In the genomic region with DNA sequence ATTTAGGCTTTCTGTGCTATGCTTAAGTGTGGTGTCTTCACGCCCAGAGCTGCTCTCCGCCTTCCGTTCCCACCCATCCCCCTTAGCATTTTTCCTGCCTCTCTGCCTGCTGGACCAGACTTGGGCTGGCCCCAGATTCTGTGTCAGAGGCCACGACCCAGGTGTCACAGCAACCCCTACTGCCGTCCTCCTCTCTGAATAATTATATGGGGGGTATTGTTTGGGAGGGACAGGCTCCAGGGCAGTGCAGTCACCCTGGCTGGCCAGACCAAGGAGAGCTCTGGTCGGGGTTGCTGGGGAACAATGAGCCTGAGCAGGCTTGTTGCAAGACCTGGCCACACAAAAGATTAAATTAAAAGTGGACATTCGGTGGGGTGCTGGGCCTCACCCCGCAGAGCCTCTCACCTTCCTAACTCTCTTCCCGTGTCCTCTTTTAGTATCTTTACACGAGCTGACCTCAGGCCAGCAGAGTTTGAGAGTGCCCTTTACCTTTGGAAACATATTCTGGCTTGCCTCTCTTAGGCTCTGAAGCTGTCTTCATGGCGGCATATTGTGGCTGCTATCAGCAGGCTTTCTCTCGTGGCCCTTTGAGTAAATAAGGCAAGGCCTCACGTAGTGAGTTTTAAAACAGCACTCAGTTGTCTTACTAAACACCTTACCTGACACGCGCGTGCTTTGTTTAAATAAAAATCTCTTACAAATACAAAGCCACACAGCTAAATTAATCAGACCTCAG, we compare ENCODE assay signal across 10 mouse cellular contexts. TPM values are rescaled to one million over a fixed set of nuclear protein-coding genes. Genes with fewer than 3 reads are reported as not detected.
DNase-seq lines count a peak whose midpoint lies in the region; ATAC-seq and TF ChIP-seq lines count a peak whose summit lies in the region.
"Had no signal": no experiment of that assay in that cellular context is flagged by ENCODE, and none has a peak within 500 bp of the region (broad histone marks: within the 10 kb centered on the region; RNA-seq: fewer than 3 reads in every experiment).

No protein-coding gene starts in this region.

- H3K9me3 ChIP-seq in midbrain, embryonic 10.5 days (replicated peaks), result no peaks in the 10 kb centered on the region
- H3K9me3 ChIP-seq in midbrain, postnatal 0 days (ENCODE audit: low read length), result no peaks in the 10 kb centered on the region
- no peaks in the 10 kb centered on the region for H3K9me3 ChIP-seq in stomach, embryonic 16.5 days (replicated peaks; ENCODE audit: control insufficient read depth, low read length)
- H3K9me3 ChIP-seq: limb, embryonic 13.5 days had no signal

- no peak overlapping the region for H3K9ac ChIP-seq in midbrain, postnatal 0 days (replicated peaks; ENCODE audit: low read length, poor library complexity, severe bottlenecking)
- peak overlapping the region; percentile 34; the same call in 1 of the 2 replicates for H3K9ac ChIP-seq in stomach, embryonic 16.5 days (ENCODE audit: low read length)
- H3K9ac ChIP-seq: limb, embryonic 13.5 days had no signal

- H3K4me2 ChIP-seq in midbrain, postnatal 0 days (ENCODE audit: low read depth, low read length, poor library complexity, severe bottlenecking), result no peak overlapping the region
- no peak overlapping the region for H3K4me2 ChIP-seq in stomach, embryonic 16.5 days (ENCODE audit: low read depth, low read length)
- H3K4me2 ChIP-seq: limb, embryonic 13.5 days had no signal

- H3K27me3 ChIP-seq in midbrain, embryonic 10.5 days (ENCODE audit: low read depth, poor library complexity, severe bottlenecking), result no peaks in the 10 kb centered on the region
- no peaks in the 10 kb centered on the region for H3K27me3 ChIP-seq in midbrain, postnatal 0 days (ENCODE audit: insufficient read depth, low read length)
- no peaks in the 10 kb centered on the region for H3K27me3 ChIP-seq in stomach, embryonic 16.5 days (ENCODE audit: control insufficient read depth, insufficient read depth, low read length)

- WGBS in midbrain, embryonic 10.5 days, result 13% methylated on average over 16 of the region's 16 CpGs
- 38% methylated on average over 16 of the region's 16 CpGs for WGBS in midbrain, postnatal 0 days
- 34% methylated on average over 16 of the region's 16 CpGs for WGBS in stomach, embryonic 16.5 days

- TF ChIP-seq CTCF in midbrain, postnatal 0 days (IDR thresholded peaks at IDR 0.05), result no peak

- H3K36me3 ChIP-seq in midbrain, embryonic 10.5 days, result peaks cover 47% of the 10 kb centered on the region
- no peaks in the 10 kb centered on the region for H3K36me3 ChIP-seq in midbrain, postnatal 0 days (ENCODE audit: insufficient read depth, low read length)
- no peaks in the 10 kb centered on the region for H3K36me3 ChIP-seq in stomach, embryonic 16.5 days (ENCODE audit: control insufficient read depth, insufficient read depth, low read length)
- H3K36me3 ChIP-seq: limb, embryonic 13.5 days had no signal

- peaks cover 76% of the 10 kb centered on the region for H3K4me1 ChIP-seq in midbrain, embryonic 10.5 days
- H3K4me1 ChIP-seq in midbrain, postnatal 0 days (ENCODE audit: insufficient read depth, low read length), result 0 out of 2 replicates have a peak, but pooled peaks cover 3% of the 10 kb centered on the region
- peaks cover 38% of the 10 kb centered on the region for H3K4me1 ChIP-seq in stomach, embryonic 16.5 days (ENCODE audit: control insufficient read depth, insufficient read depth, low read length)

- DNase-seq in midbrain, embryonic 10.5 days (ENCODE audit: low spot score), result peak; percentile 93
- DNase-seq in midbrain, postnatal 0 days (ENCODE audit: low spot score), result no peak
- peak; percentile 18 for DNase-seq in heart, adult 8-10 months (ENCODE audit: low spot score)
- DNase-seq in kidney, postnatal 14 days, result peak; percentile 55
- DNase-seq in right cerebral cortex, postnatal 4 days, result no peak
- no peak for DNase-seq in urinary bladder, postnatal 4 days (ENCODE audit: low spot score in 2 of 2)
- no peak for DNase-seq in layer of hippocampus, postnatal 10 days (ENCODE audit: low spot score in 2 of 2)

- peak overlapping the region; percentile 31 for H3K4me3 ChIP-seq in midbrain, embryonic 10.5 days
- H3K4me3 ChIP-seq in midbrain, postnatal 0 days (ENCODE audit: low read depth, low read length), result no peak overlapping the region
- H3K4me3 ChIP-seq in stomach, embryonic 16.5 days (replicated peaks; ENCODE audit: low read length), result no peak overlapping the region
- H3K4me3 ChIP-seq: erythroblast, embryonic 14.5 days; limb, embryonic 13.5 days had no signal

- H3K27ac ChIP-seq in midbrain, embryonic 10.5 days (replicated peaks), result peak overlapping the region; percentile 91
- no peak overlapping the region for H3K27ac ChIP-seq in midbrain, postnatal 0 days (ENCODE audit: low read depth, low read length)
- H3K27ac ChIP-seq in stomach, embryonic 16.5 days (ENCODE audit: low read length), result 0 out of 2 replicates have a peak overlapping the region, but pooled peaks have one; percentile 29
- H3K27ac ChIP-seq: limb, embryonic 13.5 days had no signal

- ATAC-seq in midbrain, postnatal 0 days (ENCODE audit: low FRiP score), result no peak
- ATAC-seq in stomach, embryonic 16.5 days (ENCODE audit: insufficient read depth, low FRiP score), result 0 out of 2 replicates have a peak, but pooled peaks have one; percentile 34

RNA-seq across cellular contexts. Expression of a gene that starts 45.1 kb away (rescaled TPM):
- 4.9 and 5.8 TPM in 2 replicates for polyA plus RNA-seq in midbrain, embryonic 10.5 days (2016; fragmentation: Nextera tagmentation; extraction: Ambion mirVana)
- 40.1 and 45.9 TPM in 2 replicates for total RNA-seq in midbrain, postnatal 0 days (2014; rRNA removed)
- 8.3 and 9.3 TPM in 2 replicates for polyA plus RNA-seq in midbrain, postnatal 0 days (2015; fragmentation: Nextera tagmentation; extraction: Ambion mirVana)
- total RNA-seq in heart, adult 8-10 months (2022), result 10 to 100 TPM; 12.9 to 16.4 (median 14.2) TPM
- polyA plus RNA-seq in stomach, embryonic 16.5 days (2015; fragmentation: Nextera tagmentation; extraction: Ambion mirVana), result 2.5 and 2.8 TPM in 2 replicates
- 10 to 100 TPM; 28.3 to 31.2 TPM for total RNA-seq in layer of hippocampus, postnatal 10 days (2021)
- polyA plus RNA-seq: erythroblast, embryonic 14.5 days had no signal

Comparison
In these comparisons a context has a peak if more than half of its experiments do, and no peak if none do; other contexts are left out.
1. DNase-seq: peak in midbrain, embryonic 10.5 days (single experiment), heart, adult 8-10 months (single experiment) and kidney, postnatal 14 days (single experiment); none in midbrain, postnatal 0 days (single experiment), right cerebral cortex, postnatal 4 days (single experiment), urinary bladder, postnatal 4 days (0 of 2) and layer of hippocampus, postnatal 10 days (0 of 2).